Mouse (Mus musculus) forebrain, embryonic 15.5 days (tissue): ENCODE data around the gene Trim62. TPM values are rescaled to one million over a fixed set of nuclear protein-coding genes. Genes with fewer than 3 reads are reported as not detected.

Experiments
- ATAC-seq: fragments of 200-750 bp; cut with Nextera tagmentation; replicated peaks from 2 replicates; pipeline ENCODE4 v1.8.0; 2017; ENCODE audit warnings: mild to moderate bottlenecking, moderate TSS enrichment, moderate library complexity
- H3K27ac ChIP-seq: fragments of 300-500 bp; sonication (generic); replicated peaks from 2 replicates; pipeline ENCODE4 v1.5.1; 2015; ENCODE audit warnings: mild to moderate bottlenecking, inconsistent platforms
- H3K27me3 ChIP-seq: fragments of 300-500 bp; sonication (generic); 2 replicates; pipeline ENCODE4 v1.6.1; 2015; ENCODE audit warnings: inconsistent platforms
- H3K36me3 ChIP-seq: fragments of 300-500 bp; sonication (generic); 2 replicates; pipeline ENCODE4 v1.6.1; 2015; ENCODE audit warnings: mild to moderate bottlenecking, inconsistent platforms
- H3K4me1 ChIP-seq: fragments of 300-500 bp; sonication (generic); 2 replicates; pipeline ENCODE4 v1.6.1; 2015; ENCODE audit warnings: inconsistent platforms
- H3K4me2 ChIP-seq: fragments of 300-500 bp; sonication (generic); replicated peaks from 2 replicates; pipeline ENCODE4 v1.6.1; 2015; ENCODE audit warnings: mild to moderate bottlenecking, inconsistent platforms
- H3K4me3 ChIP-seq: fragments of 300-500 bp; sonication (generic); 2 replicates; pipeline ENCODE4 v1.5.1; 2015; ENCODE audit warnings: mild to moderate bottlenecking, inconsistent platforms
- H3K9ac ChIP-seq: fragments of 300-500 bp; sonication (generic); replicated peaks from 2 replicates; pipeline ENCODE4 v1.6.1; 2015; ENCODE audit warnings: mild to moderate bottlenecking, inconsistent platforms
- H3K9me3 ChIP-seq: fragments of 300-500 bp; sonication (generic); 2 replicates; pipeline ENCODE4 v1.6.1; 2016; ENCODE audit warnings: inconsistent platforms
- WGBS: fragments of 180-500 bp; shearing (Covaris S2); methylation state at CpG from one replicate; pipeline ENCODE4 v1.1.7; 2015; ENCODE audit warnings: mixed read lengths; 5-methylcytosine and 5-hydroxymethylcytosine counted together
- polyA plus RNA-seq: library from polyadenylated mRNA; unstranded; fragments of >200 nt; fragmentation: Nextera tagmentation; extraction: Ambion mirVana; gene quantifications from 2 replicates; pipeline ENCODE4 v1.2.1, GENCODE M21; 2015

Gene Trim62
- polyA plus RNA-seq, 1 experiment from 2014 or later = 10.5 TPM

- WGBS = 60% methylated on average over 6 of the region's 6 CpGs
- H3K4me1 ChIP-seq = peaks cover 13% of the 10 kb centered on the region
- H3K27me3 ChIP-seq = no peaks in the 10 kb centered on the region
- 0 out of 2 replicates have a peak, but pooled peaks have one; percentile 13 for ATAC-seq
- H3K4me2 ChIP-seq = no peak overlapping the region
- H3K9ac ChIP-seq = no peak overlapping the region
- H3K4me3 ChIP-seq = no peak overlapping the region
- H3K27ac ChIP-seq = peak overlapping the region; percentile 81
- no peaks in the 10 kb centered on the region for H3K9me3 ChIP-seq
- no peaks in the 10 kb centered on the region for H3K36me3 ChIP-seq
These were observed 34.4 kb downstream of the Trim62 start for GRCm38 (mm10) chr4:128917756-128918155.

- peak overlapping the region; percentile 81 for H3K27ac ChIP-seq
- 0 out of 2 replicates have a peak, but pooled peaks have one; percentile 43 for ATAC-seq
- H3K4me2 ChIP-seq = no peak overlapping the region
- WGBS = 55% methylated on average over 3 of the region's 3 CpGs
- H3K4me3 ChIP-seq = no peak overlapping the region
- H3K9ac ChIP-seq = no peak overlapping the region
- H3K36me3 ChIP-seq = no peaks in the 10 kb centered on the region
- no peaks in the 10 kb centered on the region for H3K27me3 ChIP-seq
- no peaks in the 10 kb centered on the region for H3K9me3 ChIP-seq
- peaks cover 13% of the 10 kb centered on the region for H3K4me1 ChIP-seq
These were observed 34.8 kb downstream of the Trim62 start for GRCm38 (mm10) chr4:128918187-128918586.

- Histone ChIP-seq H3K4me1 (peaks cover 13% of the 10 kb centered on the region), H3K36me3 (no peaks in the 10 kb centered on the region), H3K9ac (no peak overlapping the region), H3K9me3 (no peaks in the 10 kb centered on the region), H3K27me3 (peaks cover 9% of the 10 kb centered on the region; the same call in 1 of the 2 replicates), H3K4me3 (no peak overlapping the region), H3K4me2 (no peak overlapping the region), H3K27ac (no peak overlapping the region)
- WGBS = 31% methylated on average over 10 of the region's 10 CpGs
- no peak for ATAC-seq
These were observed 35.7 kb downstream of the Trim62 start for GRCm38 (mm10) chr4:128919106-128919505.

GRCm38 (mm10) chr4:128923603-128924002 lies 40.2 kb downstream of the Trim62 start:
- no peaks in the 10 kb centered on the region for H3K9me3 ChIP-seq
- no peaks in the 10 kb centered on the region for H3K36me3 ChIP-seq
- H3K27me3 ChIP-seq = peaks cover 9% of the 10 kb centered on the region; the same call in 1 of the 2 replicates
- no peak overlapping the region for H3K4me3 ChIP-seq
- no peak for ATAC-seq
- no peak overlapping the region for H3K27ac ChIP-seq
- peaks cover 10% of the 10 kb centered on the region for H3K4me1 ChIP-seq
- no peak overlapping the region for H3K9ac ChIP-seq
- WGBS = 93% methylated on average over 3 of the region's 3 CpGs
- no peak overlapping the region for H3K4me2 ChIP-seq

- peak overlapping the region; percentile 43; the same call in 1 of the 2 replicates for H3K27ac ChIP-seq
- H3K36me3 ChIP-seq = no peaks in the 10 kb centered on the region
These were observed 41.6 kb downstream of the Trim62 start for GRCm38 (mm10) chr4:128924841-128925606.

GRCm38 (mm10) chr4:128932783-128933182 lies 49.4 kb downstream of the Trim62 start:
- no peak overlapping the region for H3K9ac ChIP-seq
- no peaks in the 10 kb centered on the region for H3K27me3 ChIP-seq
- no peaks in the 10 kb centered on the region for H3K9me3 ChIP-seq
- 81% methylated on average over 7 of the region's 7 CpGs for WGBS
- H3K27ac ChIP-seq = no peak overlapping the region
- no peaks in the 10 kb centered on the region for H3K4me1 ChIP-seq
- no peak overlapping the region for H3K4me3 ChIP-seq
- no peak for ATAC-seq
- H3K4me2 ChIP-seq = no peak overlapping the region
- no peaks in the 10 kb centered on the region for H3K36me3 ChIP-seq

More at GRCm38 (mm10) chr4:128924841-128925606, 41.6 kb downstream of the Trim62 start:
- ATAC-seq = peak; percentile 89
- peak overlapping the region; percentile 43 for H3K4me3 ChIP-seq
- peak overlapping the region; percentile 82 for H3K4me2 ChIP-seq
- peaks cover 9% of the 10 kb centered on the region; the same call in 1 of the 2 replicates for H3K27me3 ChIP-seq
- peaks cover 10% of the 10 kb centered on the region for H3K4me1 ChIP-seq
- peak overlapping the region; percentile 54 for H3K9ac ChIP-seq
- H3K9me3 ChIP-seq = no peaks in the 10 kb centered on the region
- 14% methylated on average over 36 of the region's 36 CpGs for WGBS

GRCm38 (mm10) chr4:128935595-128935994 lies 52.2 kb downstream of the Trim62 start:
- Histone ChIP-seq H3K27me3 (no peaks in the 10 kb centered on the region), H3K4me1 (no peaks in the 10 kb centered on the region), H3K36me3 (no peaks in the 10 kb centered on the region), H3K4me2 (no peak overlapping the region), H3K9ac (no peak overlapping the region), H3K4me3 (no peak overlapping the region), H3K27ac (no peak overlapping the region), H3K9me3 (no peaks in the 10 kb centered on the region)
- 54% methylated on average over 5 of the region's 5 CpGs for WGBS
- ATAC-seq = no peak

GRCm38 (mm10) chr4:128942346-128942745 lies 59.0 kb downstream of the Trim62 start:
- no peak overlapping the region for H3K4me3 ChIP-seq
- no peaks in the 10 kb centered on the region for H3K27me3 ChIP-seq
- H3K9ac ChIP-seq = no peak overlapping the region
- H3K4me1 ChIP-seq = peaks cover 2% of the 10 kb centered on the region; the same call in 1 of the 2 replicates
- no peaks in the 10 kb centered on the region for H3K9me3 ChIP-seq
- 66% methylated on average over 3 of the region's 3 CpGs for WGBS
- H3K4me2 ChIP-seq = no peak overlapping the region
- no peak for ATAC-seq
- H3K36me3 ChIP-seq = no peaks in the 10 kb centered on the region
- no peak overlapping the region for H3K27ac ChIP-seq

- no peak for ATAC-seq
- H3K9me3 ChIP-seq = no peaks in the 10 kb centered on the region
- no peaks in the 10 kb centered on the region for H3K27me3 ChIP-seq
- no peak overlapping the region for H3K4me3 ChIP-seq
- H3K9ac ChIP-seq = no peak overlapping the region
- H3K36me3 ChIP-seq = no peaks in the 10 kb centered on the region
- peaks cover 5% of the 10 kb centered on the region; the same call in 1 of the 2 replicates for H3K4me1 ChIP-seq
- no peak overlapping the region for H3K27ac ChIP-seq
- 82% methylated on average over 9 of the region's 9 CpGs for WGBS
- H3K4me2 ChIP-seq = no peak overlapping the region
These were observed 63.4 kb downstream of the Trim62 start for GRCm38 (mm10) chr4:128946736-128947135.

- Histone ChIP-seq H3K4me3 (peak overlapping the region; percentile 15; the same call in 1 of the 2 replicates), H3K9ac (no peak overlapping the region), H3K4me1 (peaks cover 5% of the 10 kb centered on the region; the same call in 1 of the 2 replicates), H3K36me3 (no peaks in the 10 kb centered on the region), H3K27me3 (no peaks in the 10 kb centered on the region), H3K4me2 (peak overlapping the region; percentile 33), H3K9me3 (no peaks in the 10 kb centered on the region), H3K27ac (no peak overlapping the region)
- no peak; the same call in 1 of the 2 replicates for ATAC-seq
- WGBS = 19% methylated on average over 18 of the region's 18 CpGs
These were observed 64.0 kb downstream of the Trim62 start for GRCm38 (mm10) chr4:128947326-128947933.

- 32% methylated on average over 6 of the region's 6 CpGs for WGBS
- Histone ChIP-seq H3K4me1 (peaks cover 5% of the 10 kb centered on the region; the same call in 1 of the 2 replicates), H3K27me3 (no peaks in the 10 kb centered on the region), H3K9me3 (no peaks in the 10 kb centered on the region), H3K36me3 (no peaks in the 10 kb centered on the region), H3K9ac (no peak overlapping the region), H3K27ac (no peak overlapping the region), H3K4me3 (no peak overlapping the region), H3K4me2 (no peak overlapping the region)
- ATAC-seq = no peak
These were observed 64.8 kb downstream of the Trim62 start for GRCm38 (mm10) chr4:128948137-128948674.

GRCm38 (mm10) chr4:128949470-128950005 lies 66.2 kb downstream of the Trim62 start:
- Histone ChIP-seq H3K4me1 (peaks cover 5% of the 10 kb centered on the region; the same call in 1 of the 2 replicates), H3K27ac (no peak overlapping the region), H3K27me3 (no peaks in the 10 kb centered on the region), H3K4me2 (no peak overlapping the region), H3K9ac (no peak overlapping the region), H3K36me3 (no peaks in the 10 kb centered on the region), H3K4me3 (no peak overlapping the region), H3K9me3 (no peaks in the 10 kb centered on the region)
- 44% methylated on average over 15 of the region's 15 CpGs for WGBS
- no peak for ATAC-seq
